Mouse (Mus musculus): ENCODE results near the gene Fbxw8. TPM values are rescaled to one million over a fixed set of nuclear protein-coding genes. Genes with fewer than 3 reads are reported as not detected.

The Fbxw8 gene
- polyA plus RNA-seq, 1 experiment from 2014 or later: 25.3 TPM

DNA sequence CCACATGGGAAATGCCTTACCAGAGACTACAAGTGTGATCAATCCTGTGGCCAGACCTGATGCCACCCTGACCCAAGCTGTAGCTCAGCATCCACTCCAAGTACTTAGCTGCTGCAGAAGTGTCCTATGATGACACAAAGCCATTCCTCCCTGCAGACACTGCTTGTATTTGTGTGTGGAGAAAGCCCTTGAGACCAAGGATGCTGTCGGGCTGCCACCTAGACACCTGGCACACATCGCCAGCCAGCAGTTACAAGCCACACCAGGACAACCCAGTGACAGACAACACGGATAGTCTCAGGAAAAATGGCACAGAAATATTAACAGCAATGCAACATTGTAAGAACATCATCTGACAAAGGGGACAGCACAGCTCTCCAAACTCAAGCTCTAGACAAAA lies 9.8 kb downstream of the Fbxw8 start:
- Histone ChIP-seq H3K27me3 (replicated peaks; ENCODE audit: control insufficient read depth, insufficient read depth, low read length) (no peaks in the 10 kb centered on the region), H3K9me3 (ENCODE audit: control insufficient read depth, low read length) (no peaks in the 10 kb centered on the region), H3K36me3 (ENCODE audit: control insufficient read depth, insufficient read depth, low read length) (peaks cover 41% of the 10 kb centered on the region), H3K4me3 (ENCODE audit: low read depth, low read length) (no peak overlapping the region), H3K4me1 (replicated peaks; ENCODE audit: control insufficient read depth, insufficient read depth, low read length) (no peaks in the 10 kb centered on the region), H3K4me2 (ENCODE audit: low read length) (no peak overlapping the region), H3K27ac (ENCODE audit: low read depth) (no peak overlapping the region), H3K9ac (ENCODE audit: low read length) (no peak overlapping the region)
- WGBS: 88% methylated on average over 3 of the region's 3 CpGs
- DNase-seq (ENCODE audit: low spot score) (no peak), ATAC-seq (replicated peaks; ENCODE audit: low FRiP score, low TSS enrichment, low read depth) (no peak)

DNA sequence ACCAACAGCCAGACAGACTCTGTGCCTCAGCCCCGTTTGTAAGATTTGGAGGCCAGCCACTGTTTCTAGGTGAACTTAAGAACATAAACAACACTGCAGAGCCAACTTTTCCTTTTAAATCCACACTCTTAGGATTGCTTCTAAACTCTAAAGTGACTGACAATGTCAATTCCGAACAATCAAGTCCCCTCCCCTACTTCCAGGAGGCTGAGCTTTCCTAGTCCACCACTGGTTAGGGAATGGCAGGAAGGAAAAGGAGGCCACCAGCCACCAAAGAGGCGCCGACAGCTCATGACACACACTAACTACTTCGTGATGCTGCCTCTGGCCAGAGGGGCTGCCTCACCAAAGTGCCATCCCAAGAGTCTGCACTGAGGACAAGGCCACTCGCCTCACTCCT lies 10.5 kb downstream of the Fbxw8 start:
- no peak for DNase-seq (ENCODE audit: low spot score)
- H3K4me1 ChIP-seq (replicated peaks; ENCODE audit: control insufficient read depth, insufficient read depth, low read length): no peaks in the 10 kb centered on the region
- ATAC-seq (replicated peaks; ENCODE audit: low FRiP score, low TSS enrichment, low read depth): no peak
- H3K27me3 ChIP-seq (replicated peaks; ENCODE audit: control insufficient read depth, insufficient read depth, low read length): no peaks in the 10 kb centered on the region
- H3K4me2 ChIP-seq (ENCODE audit: low read length): no peak overlapping the region
- no peak overlapping the region for H3K9ac ChIP-seq (ENCODE audit: low read length)
- H3K36me3 ChIP-seq (ENCODE audit: control insufficient read depth, insufficient read depth, low read length): peaks cover 42% of the 10 kb centered on the region
- H3K4me3 ChIP-seq (ENCODE audit: low read depth, low read length): no peak overlapping the region
- 86% methylated on average over 6 of the region's 6 CpGs for WGBS
- no peak overlapping the region for H3K27ac ChIP-seq (ENCODE audit: low read depth)
- H3K9me3 ChIP-seq (ENCODE audit: control insufficient read depth, low read length): no peaks in the 10 kb centered on the region

DNA sequence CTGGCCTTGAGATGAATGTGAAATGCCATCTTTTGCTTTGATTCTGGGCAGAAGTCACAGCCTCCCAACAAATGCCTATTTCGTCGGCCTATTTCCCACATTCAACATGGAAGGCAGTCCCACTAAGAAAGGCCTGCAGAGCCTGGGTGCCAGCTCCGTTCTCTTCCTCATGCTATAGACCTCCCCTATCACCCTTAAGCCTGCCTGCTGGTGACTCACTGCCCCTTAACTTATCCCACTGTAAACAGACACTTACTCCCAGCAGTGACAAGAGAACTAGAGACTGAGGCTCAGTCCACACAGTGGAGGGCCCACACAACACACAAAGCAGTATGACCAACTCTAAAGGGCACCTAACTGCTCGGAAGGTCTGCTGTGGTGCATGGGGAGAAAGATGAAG lies 10.9 kb downstream of the Fbxw8 start:
- Histone ChIP-seq H3K9me3 (ENCODE audit: control insufficient read depth, low read length) (no peaks in the 10 kb centered on the region), H3K27me3 (replicated peaks; ENCODE audit: control insufficient read depth, insufficient read depth, low read length) (no peaks in the 10 kb centered on the region), H3K9ac (ENCODE audit: low read length) (no peak overlapping the region), H3K27ac (ENCODE audit: low read depth) (no peak overlapping the region), H3K4me2 (ENCODE audit: low read length) (no peak overlapping the region), H3K4me1 (replicated peaks; ENCODE audit: control insufficient read depth, insufficient read depth, low read length) (no peaks in the 10 kb centered on the region), H3K4me3 (ENCODE audit: low read depth, low read length) (no peak overlapping the region), H3K36me3 (ENCODE audit: control insufficient read depth, insufficient read depth, low read length) (peaks cover 44% of the 10 kb centered on the region)
- ATAC-seq (replicated peaks; ENCODE audit: low FRiP score, low TSS enrichment, low read depth) (no peak), DNase-seq (ENCODE audit: low spot score) (no peak)
- 80% methylated on average over 4 of the region's 4 CpGs for WGBS

DNA sequence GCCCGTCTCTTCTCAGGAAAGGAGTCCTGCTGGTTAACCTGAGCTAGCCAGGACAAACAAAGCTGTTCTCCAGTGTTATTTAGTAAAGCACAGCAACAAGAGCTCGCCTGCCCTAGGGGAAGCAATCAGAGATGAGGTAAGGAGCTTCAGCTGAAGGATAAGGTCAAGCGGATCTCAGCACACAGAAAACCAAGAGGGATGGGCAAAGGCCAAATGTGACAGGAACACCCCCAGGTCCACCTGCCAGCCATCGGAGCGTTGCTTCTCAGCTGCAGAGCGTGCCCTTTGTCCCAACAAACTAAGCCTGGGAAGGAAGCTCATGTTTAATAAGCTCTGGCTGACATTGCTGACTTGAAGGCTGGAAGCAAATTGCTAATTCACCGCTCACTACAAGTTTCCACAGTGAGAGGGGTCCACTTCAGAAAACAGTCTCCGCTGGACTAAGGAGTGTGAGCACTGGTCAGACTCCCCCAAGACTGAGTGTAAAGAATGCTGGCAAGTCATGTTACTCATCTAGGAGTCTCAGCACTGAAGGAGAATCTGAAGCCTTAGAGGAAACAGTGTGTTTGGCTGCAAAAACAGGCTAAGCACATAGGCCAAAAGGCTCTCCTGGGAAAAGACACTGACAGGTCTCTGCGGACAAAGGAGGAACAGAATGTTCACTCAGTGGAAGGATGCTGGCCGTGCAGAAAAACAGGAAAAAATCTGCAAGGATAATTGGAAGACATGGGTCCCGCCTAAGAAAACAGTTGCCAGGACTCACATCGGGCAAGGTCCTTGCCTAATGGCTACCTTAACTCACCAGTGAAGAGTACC lies 11.8 kb downstream of the Fbxw8 start:
- Histone ChIP-seq H3K4me1 (replicated peaks; ENCODE audit: control insufficient read depth, insufficient read depth, low read length) (no peaks in the 10 kb centered on the region), H3K9me3 (ENCODE audit: control insufficient read depth, low read length) (no peaks in the 10 kb centered on the region), H3K27me3 (replicated peaks; ENCODE audit: control insufficient read depth, insufficient read depth, low read length) (no peaks in the 10 kb centered on the region), H3K36me3 (ENCODE audit: control insufficient read depth, insufficient read depth, low read length) (peaks cover 53% of the 10 kb centered on the region), H3K27ac (ENCODE audit: low read depth) (no peak overlapping the region), H3K9ac (ENCODE audit: low read length) (no peak overlapping the region), H3K4me2 (ENCODE audit: low read length) (no peak overlapping the region), H3K4me3 (ENCODE audit: low read depth, low read length) (no peak overlapping the region)
- ATAC-seq (replicated peaks; ENCODE audit: low FRiP score, low TSS enrichment, low read depth) (no peak), DNase-seq (ENCODE audit: low spot score) (no peak)
- WGBS: 87% methylated on average over 12 of the region's 12 CpGs

DNA sequence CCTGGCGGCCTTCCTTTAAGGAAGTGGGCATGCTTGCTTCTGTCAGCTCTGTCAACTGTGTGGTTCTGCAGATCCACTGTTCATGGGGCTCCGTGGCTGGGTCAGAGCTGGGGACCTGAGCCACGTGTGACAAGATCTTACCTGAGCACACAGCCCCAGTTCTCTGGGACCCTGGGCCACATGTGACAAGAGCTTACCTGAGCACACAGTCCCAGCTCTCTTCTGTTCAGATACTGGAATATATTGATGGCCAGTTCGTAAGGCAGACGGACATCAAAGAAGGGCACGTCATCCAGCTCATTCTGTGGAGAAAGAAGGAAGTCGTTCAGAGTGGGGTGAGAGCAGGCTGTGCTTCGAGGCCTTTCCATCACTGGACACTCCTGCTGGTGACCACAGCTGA lies 12.8 kb downstream of the Fbxw8 start:
- Histone ChIP-seq H3K4me1 (replicated peaks; ENCODE audit: control insufficient read depth, insufficient read depth, low read length) (no peaks in the 10 kb centered on the region), H3K27ac (ENCODE audit: low read depth) (no peak overlapping the region), H3K4me2 (ENCODE audit: low read length) (no peak overlapping the region), H3K27me3 (replicated peaks; ENCODE audit: control insufficient read depth, insufficient read depth, low read length) (no peaks in the 10 kb centered on the region), H3K9me3 (ENCODE audit: control insufficient read depth, low read length) (no peaks in the 10 kb centered on the region), H3K9ac (ENCODE audit: low read length) (no peak overlapping the region), H3K4me3 (ENCODE audit: low read depth, low read length) (no peak overlapping the region), H3K36me3 (ENCODE audit: control insufficient read depth, insufficient read depth, low read length) (peaks cover 59% of the 10 kb centered on the region)
- ATAC-seq (replicated peaks; ENCODE audit: low FRiP score, low TSS enrichment, low read depth) (no peak), DNase-seq (ENCODE audit: low spot score) (no peak)
- WGBS: 84% methylated on average over 8 of the region's 8 CpGs

DNA sequence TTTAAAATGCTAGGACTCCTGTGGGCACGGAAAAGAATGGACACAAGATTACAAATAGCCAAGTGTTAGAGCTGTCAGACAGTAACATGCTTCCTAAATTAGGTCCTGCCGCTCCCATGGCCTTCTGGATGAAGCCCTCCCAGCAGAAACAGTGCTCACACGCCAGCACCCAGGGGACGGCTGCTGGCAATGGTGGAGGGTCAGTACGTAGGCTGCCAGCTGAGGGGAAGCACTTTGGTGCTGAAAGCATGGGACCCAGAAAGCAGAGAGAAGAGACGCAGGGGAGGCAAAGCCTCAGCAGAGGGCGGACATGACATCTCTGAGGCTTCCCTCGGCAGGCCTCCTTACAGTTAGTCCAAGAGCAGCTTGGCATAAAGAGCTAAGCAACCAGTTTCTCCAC lies 15.6 kb downstream of the Fbxw8 start:
- H3K27me3 ChIP-seq (replicated peaks; ENCODE audit: control insufficient read depth, insufficient read depth, low read length): no peaks in the 10 kb centered on the region
- H3K4me2 ChIP-seq (ENCODE audit: low read length): no peak overlapping the region
- ATAC-seq (replicated peaks; ENCODE audit: low FRiP score, low TSS enrichment, low read depth) (no peak), DNase-seq (ENCODE audit: low spot score) (no peak)
- H3K4me1 ChIP-seq (replicated peaks; ENCODE audit: control insufficient read depth, insufficient read depth, low read length): no peaks in the 10 kb centered on the region
- peaks cover 67% of the 10 kb centered on the region for H3K36me3 ChIP-seq (ENCODE audit: control insufficient read depth, insufficient read depth, low read length)
- H3K9me3 ChIP-seq (ENCODE audit: control insufficient read depth, low read length): no peaks in the 10 kb centered on the region
- WGBS: 85% methylated on average over 8 of the region's 8 CpGs
- no peak overlapping the region for H3K9ac ChIP-seq (ENCODE audit: low read length)
- no peak overlapping the region for H3K27ac ChIP-seq (ENCODE audit: low read depth)
- no peak overlapping the region for H3K4me3 ChIP-seq (ENCODE audit: low read depth, low read length)

DNA sequence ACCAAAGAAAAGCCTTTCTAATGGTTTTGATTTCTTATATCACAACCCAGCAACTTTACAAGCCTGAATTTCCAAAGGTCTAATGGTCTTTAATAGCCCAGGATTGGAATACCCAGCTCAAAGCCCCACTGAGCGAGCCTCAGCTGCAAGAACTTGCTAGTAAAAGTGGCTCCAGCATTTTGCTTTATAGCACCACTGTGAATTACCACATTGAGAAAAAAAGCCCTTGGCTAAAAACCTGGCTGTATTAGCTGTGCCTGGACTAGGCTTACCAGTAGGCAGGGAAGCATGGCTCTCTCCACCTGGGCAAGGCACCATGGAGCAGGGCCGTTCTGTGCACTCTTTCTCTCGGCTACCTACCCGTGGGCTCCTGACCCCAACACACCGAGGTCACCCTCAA lies 18.9 kb downstream of the Fbxw8 start:
- no peaks in the 10 kb centered on the region for H3K9me3 ChIP-seq (ENCODE audit: control insufficient read depth, low read length)
- H3K27ac ChIP-seq (ENCODE audit: low read depth): no peak overlapping the region
- WGBS: 85% methylated on average over 5 of the region's 5 CpGs
- no peaks in the 10 kb centered on the region for H3K27me3 ChIP-seq (replicated peaks; ENCODE audit: control insufficient read depth, insufficient read depth, low read length)
- peaks cover 49% of the 10 kb centered on the region for H3K36me3 ChIP-seq (ENCODE audit: control insufficient read depth, insufficient read depth, low read length)
- no peak overlapping the region for H3K4me2 ChIP-seq (ENCODE audit: low read length)
- ATAC-seq (replicated peaks; ENCODE audit: low FRiP score, low TSS enrichment, low read depth) (no peak), DNase-seq (ENCODE audit: low spot score) (no peak)
- H3K4me1 ChIP-seq (replicated peaks; ENCODE audit: control insufficient read depth, insufficient read depth, low read length): no peaks in the 10 kb centered on the region
- no peak overlapping the region for H3K9ac ChIP-seq (ENCODE audit: low read length)
- no peak overlapping the region for H3K4me3 ChIP-seq (ENCODE audit: low read depth, low read length)

DNA sequence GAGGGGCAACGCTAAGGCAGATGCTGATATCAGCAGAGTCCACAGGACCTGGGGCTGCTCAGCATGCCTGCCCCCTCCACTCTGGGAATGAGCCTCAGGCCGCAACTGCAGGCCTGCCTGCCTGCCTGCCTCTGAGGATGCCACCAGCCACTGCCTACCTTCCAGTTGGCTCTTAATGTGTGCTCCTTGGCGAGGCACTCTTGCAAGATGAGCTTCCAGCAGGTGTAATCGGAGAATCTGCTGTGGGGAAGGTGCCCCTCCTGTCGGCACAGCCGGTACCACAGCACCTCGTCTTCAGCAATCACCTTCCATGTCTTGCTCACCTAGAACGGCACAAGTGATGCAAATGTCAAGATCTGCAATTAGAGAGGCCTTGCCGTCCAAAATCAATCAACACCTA lies 26.6 kb downstream of the Fbxw8 start:
- no peaks in the 10 kb centered on the region for H3K27me3 ChIP-seq (replicated peaks; ENCODE audit: control insufficient read depth, insufficient read depth, low read length)
- H3K27ac ChIP-seq (ENCODE audit: low read depth): no peak overlapping the region
- ATAC-seq (replicated peaks; ENCODE audit: low FRiP score, low TSS enrichment, low read depth): no peak
- peaks cover 31% of the 10 kb centered on the region for H3K36me3 ChIP-seq (ENCODE audit: control insufficient read depth, insufficient read depth, low read length)
- no peak overlapping the region for H3K4me2 ChIP-seq (ENCODE audit: low read length)
- WGBS: 65% methylated on average over 9 of the region's 9 CpGs
- no peak overlapping the region for H3K4me3 ChIP-seq (ENCODE audit: low read depth, low read length)
- H3K4me1 ChIP-seq (replicated peaks; ENCODE audit: control insufficient read depth, insufficient read depth, low read length): no peaks in the 10 kb centered on the region
- no peak for DNase-seq (ENCODE audit: low spot score)
- H3K9ac ChIP-seq (ENCODE audit: low read length): no peak overlapping the region
- H3K9me3 ChIP-seq (ENCODE audit: control insufficient read depth, low read length): no peaks in the 10 kb centered on the region

DNA sequence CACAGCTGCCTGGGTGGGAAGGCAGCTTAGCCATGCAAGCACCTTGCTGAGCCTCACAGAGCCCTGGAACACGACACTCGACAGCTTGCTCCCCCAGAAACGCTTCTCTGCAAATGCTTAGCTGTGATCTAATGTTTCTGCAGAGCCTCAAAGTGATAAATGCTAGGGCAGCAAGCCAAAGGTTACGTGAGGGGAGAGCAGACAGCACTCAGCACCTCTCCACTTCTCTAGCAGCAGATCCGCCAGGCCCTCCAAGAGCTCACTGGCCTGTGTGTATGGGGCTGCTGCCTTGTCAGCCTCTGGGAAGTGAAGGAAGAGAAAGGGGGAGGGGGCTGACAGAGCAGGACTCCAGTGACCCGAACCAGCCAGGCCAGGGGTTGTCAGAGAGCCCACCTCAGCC lies 27.1 kb downstream of the Fbxw8 start:
- DNase-seq (ENCODE audit: low spot score): peak; percentile 67
- no peak; the same call in 1 of the 2 replicates for ATAC-seq (replicated peaks; ENCODE audit: low FRiP score, low TSS enrichment, low read depth)
- Histone ChIP-seq H3K9me3 (ENCODE audit: control insufficient read depth, low read length) (no peaks in the 10 kb centered on the region), H3K27ac (ENCODE audit: low read depth) (no peak overlapping the region), H3K4me2 (ENCODE audit: low read length) (no peak overlapping the region), H3K9ac (ENCODE audit: low read length) (no peak overlapping the region), H3K4me1 (replicated peaks; ENCODE audit: control insufficient read depth, insufficient read depth, low read length) (no peaks in the 10 kb centered on the region), H3K36me3 (ENCODE audit: control insufficient read depth, insufficient read depth, low read length) (peaks cover 31% of the 10 kb centered on the region), H3K4me3 (ENCODE audit: low read depth, low read length) (no peak overlapping the region), H3K27me3 (replicated peaks; ENCODE audit: control insufficient read depth, insufficient read depth, low read length) (no peaks in the 10 kb centered on the region)
- 41% methylated on average over 6 of the region's 6 CpGs for WGBS

Measured in intestine, embryonic 14.5 days (tissue).